Mouse (Mus musculus): ENCODE results near the gene Wipf2. TPM values are rescaled to one million over a fixed set of nuclear protein-coding genes. Genes with fewer than 3 reads are reported as not detected.
"Not testable (repeated sequence)": the region's sequence is repeated elsewhere in the genome, so short reads cannot be mapped to it uniquely, and the experiment has no call there.

The Wipf2 gene
- total and polyA plus RNA-seq, 2 experiments from 2014 or later: 3.8 to 9.2 TPM

- DNase-seq (ENCODE audit: low spot score): no peak
- no peaks in the 10 kb centered on the region for H3K9me3 ChIP-seq (ENCODE audit: low read length)
- 0 out of 2 replicates have a peak, but pooled peaks cover 3% of the 10 kb centered on the region for H3K27me3 ChIP-seq (ENCODE audit: insufficient read depth, low read length)
- peaks cover 25% of the 10 kb centered on the region; the same call in 1 of the 2 replicates for H3K4me1 ChIP-seq (ENCODE audit: insufficient read depth, low read length)
- TF ChIP-seq CTCF (IDR thresholded peaks at IDR 0.05): no peak
- H3K4me3 ChIP-seq (ENCODE audit: low read depth, low read length): no peak overlapping the region
- H3K4me2 ChIP-seq (ENCODE audit: low read depth, low read length, poor library complexity, severe bottlenecking): no peak overlapping the region
- no peaks in the 10 kb centered on the region for H3K36me3 ChIP-seq (ENCODE audit: insufficient read depth, low read length)
- H3K9ac ChIP-seq (replicated peaks; ENCODE audit: low read length, poor library complexity, severe bottlenecking): no peak overlapping the region
- H3K27ac ChIP-seq (ENCODE audit: low read depth, low read length): no peak overlapping the region
- WGBS: 35% methylated on average over 19 of the region's 19 CpGs
- ATAC-seq (ENCODE audit: low FRiP score): no peak
Measured at GRCm38 (mm10) chr11:98932293-98933091, 69.1 kb downstream of the Wipf2 start.

- no peak overlapping the region for H3K4me3 ChIP-seq (ENCODE audit: low read depth, low read length)
- H3K4me2 ChIP-seq (ENCODE audit: low read depth, low read length, poor library complexity, severe bottlenecking): no peak overlapping the region
- peaks cover 26% of the 10 kb centered on the region; the same call in 1 of the 2 replicates for H3K4me1 ChIP-seq (ENCODE audit: insufficient read depth, low read length)
- H3K27ac ChIP-seq (ENCODE audit: low read depth, low read length): no peak overlapping the region
- no peaks in the 10 kb centered on the region for H3K9me3 ChIP-seq (ENCODE audit: low read length)
- H3K9ac ChIP-seq (replicated peaks; ENCODE audit: low read length, poor library complexity, severe bottlenecking): no peak overlapping the region
- peak; percentile 53 for TF ChIP-seq CTCF (IDR thresholded peaks at IDR 0.05)
- WGBS: 50% methylated on average over 9 of the region's 9 CpGs
- 0 out of 2 replicates have a peak, but pooled peaks cover 3% of the 10 kb centered on the region for H3K27me3 ChIP-seq (ENCODE audit: insufficient read depth, low read length)
- peak; percentile 57 for DNase-seq (ENCODE audit: low spot score)
- no peaks in the 10 kb centered on the region for H3K36me3 ChIP-seq (ENCODE audit: insufficient read depth, low read length)
- no peak for ATAC-seq (ENCODE audit: low FRiP score)
Measured at GRCm38 (mm10) chr11:98933151-98933550, 69.7 kb downstream of the Wipf2 start.

- not testable (repeated sequence) for H3K9ac ChIP-seq (replicated peaks; ENCODE audit: low read length, poor library complexity, severe bottlenecking); H3K4me2 ChIP-seq (ENCODE audit: low read depth, low read length, poor library complexity, severe bottlenecking); ATAC-seq (ENCODE audit: low FRiP score); H3K36me3 ChIP-seq (ENCODE audit: insufficient read depth, low read length); DNase-seq (ENCODE audit: low spot score); H3K27me3 ChIP-seq (ENCODE audit: insufficient read depth, low read length); H3K27ac ChIP-seq (ENCODE audit: low read depth, low read length); H3K4me3 ChIP-seq (ENCODE audit: low read depth, low read length); H3K9me3 ChIP-seq (ENCODE audit: low read length)
- H3K4me1 ChIP-seq (ENCODE audit: insufficient read depth, low read length): peaks cover 21% of the 10 kb centered on the region; the same call in 1 of the 2 replicates
- WGBS: 91% methylated on average over 2 of the region's 2 CpGs
Measured at GRCm38 (mm10) chr11:98933847-98934246, 70.4 kb downstream of the Wipf2 start.

- H3K9ac ChIP-seq (replicated peaks; ENCODE audit: low read length, poor library complexity, severe bottlenecking): no peak overlapping the region
- no peak overlapping the region for H3K27ac ChIP-seq (ENCODE audit: low read depth, low read length)
- no peak overlapping the region for H3K4me3 ChIP-seq (ENCODE audit: low read depth, low read length)
- ATAC-seq (ENCODE audit: low FRiP score) (no peak), DNase-seq (ENCODE audit: low spot score) (no peak)
- peaks cover 21% of the 10 kb centered on the region; the same call in 1 of the 2 replicates for H3K4me1 ChIP-seq (ENCODE audit: insufficient read depth, low read length)
- no peaks in the 10 kb centered on the region for H3K36me3 ChIP-seq (ENCODE audit: insufficient read depth, low read length)
- WGBS: 88% methylated on average over 3 of the region's 3 CpGs
- H3K4me2 ChIP-seq (ENCODE audit: low read depth, low read length, poor library complexity, severe bottlenecking): no peak overlapping the region
- 0 out of 2 replicates have a peak, but pooled peaks cover 3% of the 10 kb centered on the region for H3K27me3 ChIP-seq (ENCODE audit: insufficient read depth, low read length)
- TF ChIP-seq CTCF (IDR thresholded peaks at IDR 0.05): no peak
- H3K9me3 ChIP-seq (ENCODE audit: low read length): no peaks in the 10 kb centered on the region
Measured at GRCm38 (mm10) chr11:98934367-98934766, 70.9 kb downstream of the Wipf2 start.

- no peak overlapping the region for H3K4me2 ChIP-seq (ENCODE audit: low read depth, low read length, poor library complexity, severe bottlenecking)
- 0 out of 2 replicates have a peak, but pooled peaks cover 3% of the 10 kb centered on the region for H3K27me3 ChIP-seq (ENCODE audit: insufficient read depth, low read length)
- H3K27ac ChIP-seq (ENCODE audit: low read depth, low read length): no peak overlapping the region
- WGBS: 91% methylated on average over 3 of the region's 3 CpGs
- peaks cover 13% of the 10 kb centered on the region; the same call in 1 of the 2 replicates for H3K4me1 ChIP-seq (ENCODE audit: insufficient read depth, low read length)
- ATAC-seq (ENCODE audit: low FRiP score) (no peak), DNase-seq (ENCODE audit: low spot score) (no peak)
- H3K9ac ChIP-seq (replicated peaks; ENCODE audit: low read length, poor library complexity, severe bottlenecking): no peak overlapping the region
- H3K4me3 ChIP-seq (ENCODE audit: low read depth, low read length): no peak overlapping the region
- no peak for TF ChIP-seq CTCF (IDR thresholded peaks at IDR 0.05)
- no peaks in the 10 kb centered on the region for H3K9me3 ChIP-seq (ENCODE audit: low read length)
- H3K36me3 ChIP-seq (ENCODE audit: insufficient read depth, low read length): no peaks in the 10 kb centered on the region
Measured at GRCm38 (mm10) chr11:98935123-98935522, 71.7 kb downstream of the Wipf2 start.

- WGBS: 7% methylated on average over 29 of the region's 29 CpGs
- Histone ChIP-seq H3K27me3 (ENCODE audit: insufficient read depth, low read length) (0 out of 2 replicates have a peak, but pooled peaks cover 3% of the 10 kb centered on the region), H3K9me3 (ENCODE audit: low read length) (no peaks in the 10 kb centered on the region), H3K4me1 (ENCODE audit: insufficient read depth, low read length) (peaks cover 18% of the 10 kb centered on the region; the same call in 1 of the 2 replicates), H3K36me3 (ENCODE audit: insufficient read depth, low read length) (no peaks in the 10 kb centered on the region), H3K4me3 (ENCODE audit: low read depth, low read length) (peak overlapping the region; percentile 56; the same call in 1 of the 2 replicates), H3K9ac (replicated peaks; ENCODE audit: low read length, poor library complexity, severe bottlenecking) (no peak overlapping the region; the same call in 1 of the 2 replicates), H3K27ac (ENCODE audit: low read depth, low read length) (no peak overlapping the region), H3K4me2 (ENCODE audit: low read depth, low read length, poor library complexity, severe bottlenecking) (peak overlapping the region; percentile 87)
- DNase-seq (ENCODE audit: low spot score) (no peak), ATAC-seq (ENCODE audit: low FRiP score) (no peak)
- no peak for TF ChIP-seq CTCF (IDR thresholded peaks at IDR 0.05)
Measured at GRCm38 (mm10) chr11:98936170-98936569, 72.7 kb downstream of the Wipf2 start.
